Mouse (Mus musculus): ENCODE results near the gene Ush1c.

GRCm38 (mm10) chr7:46167901-46168300, 70.4 kb downstream of the Ush1c start:
- TF ChIP-seq EP300 (IDR thresholded peaks at IDR 0.05; ENCODE audit: low read depth) (no peak), CTCF (IDR thresholded peaks at IDR 0.05; ENCODE audit: low read depth) (no peak)

Data from heart, postnatal 0 days (tissue).